Mouse (Mus musculus) CD4-positive helper T cell, adult 2 months (primary cell): ENCODE results near the gene Olfr393.

Experiments used
- DNase-seq: peaks from one replicate; pipeline ENCODE4 v3.0.0-alpha.2; 2012; ENCODE audit warnings: low read depth, missing footprints, low spot score

The Olfr393 gene

GRCm38 (mm10) chr11:73851354-73851753 is at the start of gene Olfr393:
TSS of gene Olfr393 (minus strand) at chr11:73851454.
- no peak for DNase-seq

GRCm38 (mm10) chr11:73890671-73891070 is 39.4 kb upstream of the Olfr393 start, which contains the start of gene Olfr394:
TSS of gene Olfr394 (minus strand) at chr11:73890771.
- DNase-seq, result no peak

- no peak for DNase-seq
Observed at GRCm38 (mm10) chr11:73816949-73817348, 34.3 kb downstream of the Olfr393 start, which contains the start of gene Olfr392. TSS of gene Olfr392 (minus strand) at chr11:73817049.

- DNase-seq, result no peak
Observed at GRCm38 (mm10) chr11:73802952-73803351, 48.3 kb downstream of the Olfr393 start, which contains the start of gene Olfr391-ps. TSS of gene Olfr391-ps (minus strand) at chr11:73803052.
